In the genomic region with DNA sequence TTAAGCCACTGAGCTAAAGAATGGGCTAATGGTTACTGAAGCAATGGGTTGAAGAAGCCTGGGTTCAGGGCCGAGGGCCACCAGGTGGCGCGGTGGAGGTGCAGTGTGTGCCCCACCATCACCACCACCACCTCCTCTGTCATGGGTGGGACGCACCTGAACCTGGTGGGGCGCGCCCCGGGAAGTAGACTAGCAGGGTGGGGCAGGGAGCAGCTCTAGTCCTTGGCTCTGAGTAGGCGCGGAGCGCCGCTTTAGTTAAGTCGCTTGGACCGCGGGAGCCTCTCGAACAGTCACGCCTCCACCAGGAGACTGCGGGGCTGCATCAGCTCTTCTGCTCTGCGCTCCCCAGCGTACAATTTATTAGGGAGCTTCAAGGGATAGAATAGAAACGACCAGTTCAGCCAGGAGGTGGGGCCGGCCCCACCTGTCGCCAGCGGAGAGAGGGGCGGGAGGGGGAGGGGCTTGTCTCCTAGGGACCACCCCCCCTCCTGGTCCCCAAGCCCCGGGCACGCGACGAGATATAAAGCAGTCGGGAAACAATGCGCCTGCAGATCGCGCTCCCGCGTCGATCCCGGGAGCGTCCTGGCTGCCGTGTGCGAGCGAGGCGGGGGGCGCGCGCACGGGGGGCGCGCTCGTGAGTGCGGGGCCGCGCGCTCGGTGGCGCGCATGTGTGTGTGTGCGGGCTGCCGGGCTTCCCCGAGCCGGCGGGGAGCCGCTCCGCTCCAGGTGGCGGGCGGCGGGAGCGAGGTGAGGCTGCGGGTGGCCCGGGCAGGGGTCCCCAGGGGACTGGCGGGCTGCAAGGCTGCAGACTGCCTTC, we compare ENCODE assay signal across 8 mouse cellular contexts. TPM values are rescaled to one million over a fixed set of nuclear protein-coding genes. Genes with fewer than 3 reads are reported as not detected.
DNase-seq lines count a peak whose midpoint lies in the region; ATAC-seq and TF ChIP-seq lines count a peak whose summit lies in the region.

Mycl (plus strand) TSS at position 249 of the 817 bp plus-strand sequence.

- DNase-seq in G1E (ENCODE audit: low spot score) = peak; percentile 22
- peak; percentile 82 to 89 for DNase-seq in cerebellum, adult 2 months
- DNase-seq in forebrain, postnatal 0 days = peak; percentile 97
- peak; percentile 81 to 86 for DNase-seq in heart, postnatal 36 days
- peak; percentile 76 to 94 for DNase-seq in layer of hippocampus, adult 18-20 months (ENCODE audit: low spot score in 2 of 2)
- peak; percentile 85 for DNase-seq in liver, postnatal 0 days

- peak; percentile 63; the same call in 1 of the 2 replicates for ATAC-seq in G1E (ENCODE audit: extremely low read depth, insufficient number of reproducible peaks, low FRiP score, poor library complexity, severe bottlenecking)
- ATAC-seq in forebrain, postnatal 0 days = peak; percentile 85
- peak; percentile 56 for ATAC-seq in liver, postnatal 0 days
- ATAC-seq in neural tube, embryonic 13.5 days (ENCODE audit: low read depth) = peak; percentile 78

- peak within 1 kb of the TSS; percentile 87 for H3K9ac ChIP-seq in forebrain, postnatal 0 days
- H3K9ac ChIP-seq in liver, postnatal 0 days (replicated peaks) = peak within 1 kb of the TSS; percentile 33
- H3K9ac ChIP-seq in neural tube, embryonic 13.5 days = peak within 1 kb of the TSS; percentile 97

- H3K36me3 ChIP-seq in G1E (replicated peaks) = no peaks in the 10 kb centered on the region
- H3K36me3 ChIP-seq in forebrain, postnatal 0 days (ENCODE audit: insufficient read depth) = peaks cover 7% of the 10 kb centered on the region; the same call in 1 of the 2 replicates
- H3K36me3 ChIP-seq in liver, postnatal 0 days (replicated peaks; ENCODE audit: insufficient read depth, low read length) = no peaks in the 10 kb centered on the region
- H3K36me3 ChIP-seq in neural tube, embryonic 13.5 days = peaks cover 8% of the 10 kb centered on the region; the same call in 1 of the 2 replicates
- no peaks in the 10 kb centered on the region for H3K36me3 ChIP-seq in testis, adult 2 months (ENCODE audit: control insufficient read depth, insufficient read depth, low read length)

- H3K4me2 ChIP-seq in forebrain, postnatal 0 days (ENCODE audit: low read depth) = peak within 1 kb of the TSS; percentile 69
- H3K4me2 ChIP-seq in liver, postnatal 0 days (ENCODE audit: low read depth, low read length) = peak within 1 kb of the TSS; percentile 95
- H3K4me2 ChIP-seq in neural tube, embryonic 13.5 days = peak within 1 kb of the TSS; percentile 84

- TF ChIP-seq EP300 in liver, postnatal 0 days (IDR thresholded peaks at IDR 0.05; ENCODE audit: low read depth) = no peak

- H3K27me3 ChIP-seq in G1E (ENCODE audit: insufficient read depth, low read length) = peaks cover 54% of the 10 kb centered on the region
- H3K27me3 ChIP-seq in cerebellum, adult 2 months (ENCODE audit: control insufficient read depth, insufficient read depth, low read length) = no peaks in the 10 kb centered on the region; the same call in 1 of the 2 replicates
- H3K27me3 ChIP-seq in forebrain, postnatal 0 days (ENCODE audit: insufficient read depth, low read length) = no peaks in the 10 kb centered on the region
- H3K27me3 ChIP-seq in liver, postnatal 0 days (ENCODE audit: insufficient read depth, low read length) = peaks cover 39% of the 10 kb centered on the region
- no peaks in the 10 kb centered on the region for H3K27me3 ChIP-seq in neural tube, embryonic 13.5 days
- H3K27me3 ChIP-seq in testis, adult 2 months (ENCODE audit: control insufficient read depth, insufficient read depth, low read length) = peaks cover 2% of the 10 kb centered on the region; the same call in 1 of the 2 replicates

- H3K27ac ChIP-seq in cerebellum, adult 2 months (ENCODE audit: insufficient read depth, low read length) = no peak within 1 kb of the TSS
- peak within 1 kb of the TSS; percentile 94 for H3K27ac ChIP-seq in forebrain, postnatal 0 days (ENCODE audit: low read depth, low read length)
- H3K27ac ChIP-seq in liver, postnatal 0 days (ENCODE audit: low read depth) = no peak within 1 kb of the TSS
- H3K27ac ChIP-seq in neural tube, embryonic 13.5 days (replicated peaks) = peak within 1 kb of the TSS; percentile 96
- no peak within 1 kb of the TSS for H3K27ac ChIP-seq in testis, adult 2 months (ENCODE audit: control insufficient read depth, insufficient read depth, low read depth, low read length)

- intact Hi-C loops in heart, postnatal 36 days (cut with DNase I) = loop anchor here (1.0 kb wide), 1 partner anchor 88 kb away; no protein-coding TSS in a partner anchor

- no peaks in the 10 kb centered on the region for H3K9me3 ChIP-seq in G1E (replicated peaks)
- no peaks in the 10 kb centered on the region for H3K9me3 ChIP-seq in forebrain, postnatal 0 days (ENCODE audit: low read length)
- H3K9me3 ChIP-seq in liver, postnatal 0 days (ENCODE audit: low read length) = no peaks in the 10 kb centered on the region
- no peaks in the 10 kb centered on the region; the same call in 1 of the 2 replicates for H3K9me3 ChIP-seq in neural tube, embryonic 13.5 days

- no peak for TF ChIP-seq CTCF in G1E (IDR thresholded peaks at IDR 0.05; ENCODE audit: low read depth, low read length)
- TF ChIP-seq CTCF in cerebellum, adult 2 months (IDR thresholded peaks at IDR 0.05; ENCODE audit: borderline replicate concordance, insufficient read depth, low read depth, low read length) = peak; percentile 94
- TF ChIP-seq CTCF in forebrain, postnatal 0 days (IDR thresholded peaks at IDR 0.05; ENCODE audit: low read depth) = peak; percentile 89
- TF ChIP-seq CTCF in liver, postnatal 0 days (IDR thresholded peaks at IDR 0.05; ENCODE audit: low read depth) = peak; percentile 86
- peak; percentile 68 for TF ChIP-seq CTCF in testis, adult 2 months (IDR thresholded peaks at IDR 0.05; ENCODE audit: control insufficient read depth, insufficient read depth, insufficient replicate concordance, low read depth, low read length)

- under 1% methylated on average over 67 of the region's 69 CpGs for WGBS in cerebellum, adult 2 months
- WGBS in forebrain, postnatal 0 days = 2% methylated on average over 58 of the region's 69 CpGs
- under 1% methylated on average over 56 of the region's 69 CpGs for WGBS in liver, postnatal 0 days (ENCODE audit: insufficient replicate concordance)
- under 1% methylated on average over 69 of the region's 69 CpGs for WGBS in neural tube, embryonic 13.5 days

- no peak for TF ChIP-seq POLR2A in cerebellum, adult 2 months (IDR thresholded peaks at IDR 0.05; ENCODE audit: borderline replicate concordance, insufficient read depth, low read length)
- TF ChIP-seq POLR2A in testis, adult 2 months (IDR thresholded peaks at IDR 0.05; ENCODE audit: control insufficient read depth, low read depth, low read length) = no peak

- peak within 1 kb of the TSS; percentile 56; the same call in 1 of the 2 replicates for H3K4me3 ChIP-seq in G1E (ENCODE audit: low read depth, low read length)
- peak within 1 kb of the TSS; percentile 65 for H3K4me3 ChIP-seq in cerebellum, adult 2 months (replicated peaks; ENCODE audit: insufficient read depth, low read depth, low read length)
- peak within 1 kb of the TSS; percentile 90 for H3K4me3 ChIP-seq in forebrain, postnatal 0 days (ENCODE audit: low read depth, low read length)
- peak within 1 kb of the TSS; percentile 59 for H3K4me3 ChIP-seq in liver, postnatal 0 days (ENCODE audit: low read depth, low read length)
- peak within 1 kb of the TSS; percentile 92 for H3K4me3 ChIP-seq in neural tube, embryonic 13.5 days
- H3K4me3 ChIP-seq in testis, adult 2 months (ENCODE audit: control insufficient read depth, low read depth, low read length) = peak within 1 kb of the TSS; percentile 73

- H3K4me1 ChIP-seq in G1E (ENCODE audit: insufficient read depth, low read depth, low read length) = peaks cover 6% of the 10 kb centered on the region; the same call in 1 of the 2 replicates
- H3K4me1 ChIP-seq in cerebellum, adult 2 months (ENCODE audit: control insufficient read depth, insufficient read depth, low read length) = no peaks in the 10 kb centered on the region; the same call in 1 of the 2 replicates
- peaks cover 22% of the 10 kb centered on the region for H3K4me1 ChIP-seq in forebrain, postnatal 0 days (ENCODE audit: insufficient read depth)
- H3K4me1 ChIP-seq in liver, postnatal 0 days (ENCODE audit: insufficient read depth) = peaks cover 9% of the 10 kb centered on the region; the same call in 1 of the 2 replicates
- H3K4me1 ChIP-seq in neural tube, embryonic 13.5 days (replicated peaks) = peaks cover 43% of the 10 kb centered on the region
- peaks cover 18% of the 10 kb centered on the region for H3K4me1 ChIP-seq in testis, adult 2 months (ENCODE audit: control insufficient read depth, insufficient read depth, low read length)

RNA-seq across cellular contexts. Expression of gene Mycl, which starts in this region (rescaled TPM):
- total RNA-seq in G1E (2014; fragmentation: Nextera tagmentation) (not detected in 2 replicates), G1E (2017) (0.11 TPM in 1 of 2 replicates, not detected in the other)
- polyA plus RNA-seq in G1E (2012) = not detected in 2 replicates
- polyA plus RNA-seq in cerebellum, adult 2 months (2012; rRNA removed) = 5.3 and 5.8 TPM in 2 replicates
- total RNA-seq in forebrain, postnatal 0 days (2014; rRNA removed) = 106 and 113 TPM in 2 replicates
- polyA plus RNA-seq in forebrain, postnatal 0 days (2015; fragmentation: Nextera tagmentation; extraction: Ambion mirVana) = 65.9 and 67.6 TPM in 2 replicates
- total RNA-seq in heart, postnatal 36 days (2021) = under 1 TPM; 0.14 to 0.31 TPM
- total RNA-seq in layer of hippocampus, adult 18-20 months (2021) = 10 to 100 TPM; 30.1 to 32.4 TPM
- polyA plus RNA-seq in liver, postnatal 0 days (2015; fragmentation: Nextera tagmentation; extraction: Ambion mirVana) = 1.2 and 1.5 TPM in 2 replicates
- 59.6 and 61.3 TPM in 2 replicates for polyA plus RNA-seq in neural tube, embryonic 13.5 days (2015; fragmentation: Nextera tagmentation; extraction: Ambion mirVana)
- polyA plus RNA-seq in testis, adult 2 months (2012; rRNA removed) = 0.44 and 0.60 TPM in 2 replicates

Comparison
In these comparisons a context has a peak if more than half of its experiments do, and no peak if none do; other contexts are left out.
1. RNA of gene Mycl (total RNA-seq): 106 to 113 TPM in forebrain, postnatal 0 days and 30.1 to 32.4 TPM in layer of hippocampus, adult 18-20 months; 0.14 to 0.31 TPM in heart, postnatal 36 days and 0.11 TPM in G1E; every median in the first group is over 10 times any median in the second.
2. Peak in DNase-seq, ATAC-seq and H3K4me3 ChIP-seq in G1E; RNA of the gene not detected or under 1 TPM.
3. Peak in DNase-seq in heart, postnatal 36 days; RNA of the gene not detected or under 1 TPM.
4. DNase-seq: peak in every context shown above with its lines; median percentile 97 in forebrain, postnatal 0 days; 86 in cerebellum, adult 2 months; 85 in layer of hippocampus, adult 18-20 months; 85 in liver, postnatal 0 days; 84 in heart, postnatal 36 days; 22 in G1E.
5. H3K27ac ChIP-seq: peak in forebrain, postnatal 0 days (single experiment) and neural tube, embryonic 13.5 days (single experiment); none in cerebellum, adult 2 months (single experiment), liver, postnatal 0 days (single experiment) and testis, adult 2 months (single experiment).
6. H3K9ac ChIP-seq: peak in every context shown above with its lines; median percentile 97 in neural tube, embryonic 13.5 days; 87 in forebrain, postnatal 0 days; 33 in liver, postnatal 0 days.
7. Peak in every context shown above with its lines, with median percentiles within 50 percentile points of each other: ATAC-seq, H3K4me3 ChIP-seq and H3K4me2 ChIP-seq.